Mouse (Mus musculus) monocyte, adult 5-6 weeks (primary cell): ENCODE measurements around the gene Mb21d2. TPM values are rescaled to one million over a fixed set of nuclear protein-coding genes. Genes with fewer than 3 reads are reported as not detected.

Source experiments
- ATAC-seq: fragments of 153-309, 156-312 bp; replicated peaks from 2 replicates; pipeline ENCODE4 v1.8.0; 2017; ENCODE audit warnings: mild to moderate bottlenecking; ENCODE audit not compliant: low TSS enrichment, insufficient number of reproducible peaks, severe bottlenecking, poor library complexity, low FRiP score
- total RNA-seq: library from RNA; stranded (forward); fragments of 200-1000, 200-491, 200-594 nt; gene quantifications from 3 replicates; pipeline ENCODE4 v1.2.3, GENCODE M21; 2017

Mb21d2 gene
- total RNA-seq, 1 experiment from 2014 or later, result not detected

GRCm38 (mm10) chr16:28824781-28825180 lies 104.7 kb downstream of the Mb21d2 start:
- ATAC-seq, result no peak

- ATAC-seq, result no peak
Measured at GRCm38 (mm10) chr16:28821774-28822173, 107.7 kb downstream of the Mb21d2 start.

- ATAC-seq, result no peak
Measured at GRCm38 (mm10) chr16:28818749-28819285, 110.7 kb downstream of the Mb21d2 start.

GRCm38 (mm10) chr16:28813290-28813689 lies 116.2 kb downstream of the Mb21d2 start:
- ATAC-seq, result no peak

GRCm38 (mm10) chr16:28809089-28809488 lies 120.4 kb downstream of the Mb21d2 start:
- ATAC-seq, result no peak

- no peak for ATAC-seq
Measured at GRCm38 (mm10) chr16:28793115-28793514, 136.4 kb downstream of the Mb21d2 start.

Other genes with a start within 250 kb of the Mb21d2 start
- not detected in 3 replicates for gene Fgf12, start 176.6 kb downstream of the Mb21d2 start, total RNA-seq